Mouse (Mus musculus): ENCODE measurements around the gene Lhx2. TPM values are rescaled to one million over a fixed set of nuclear protein-coding genes. Genes with fewer than 3 reads are reported as not detected.

Lhx2 gene
- polyA plus RNA-seq (2015; fragmentation: Nextera tagmentation; extraction: Ambion mirVana) = 37.1 and 44.3 TPM in 2 replicates

DNA sequence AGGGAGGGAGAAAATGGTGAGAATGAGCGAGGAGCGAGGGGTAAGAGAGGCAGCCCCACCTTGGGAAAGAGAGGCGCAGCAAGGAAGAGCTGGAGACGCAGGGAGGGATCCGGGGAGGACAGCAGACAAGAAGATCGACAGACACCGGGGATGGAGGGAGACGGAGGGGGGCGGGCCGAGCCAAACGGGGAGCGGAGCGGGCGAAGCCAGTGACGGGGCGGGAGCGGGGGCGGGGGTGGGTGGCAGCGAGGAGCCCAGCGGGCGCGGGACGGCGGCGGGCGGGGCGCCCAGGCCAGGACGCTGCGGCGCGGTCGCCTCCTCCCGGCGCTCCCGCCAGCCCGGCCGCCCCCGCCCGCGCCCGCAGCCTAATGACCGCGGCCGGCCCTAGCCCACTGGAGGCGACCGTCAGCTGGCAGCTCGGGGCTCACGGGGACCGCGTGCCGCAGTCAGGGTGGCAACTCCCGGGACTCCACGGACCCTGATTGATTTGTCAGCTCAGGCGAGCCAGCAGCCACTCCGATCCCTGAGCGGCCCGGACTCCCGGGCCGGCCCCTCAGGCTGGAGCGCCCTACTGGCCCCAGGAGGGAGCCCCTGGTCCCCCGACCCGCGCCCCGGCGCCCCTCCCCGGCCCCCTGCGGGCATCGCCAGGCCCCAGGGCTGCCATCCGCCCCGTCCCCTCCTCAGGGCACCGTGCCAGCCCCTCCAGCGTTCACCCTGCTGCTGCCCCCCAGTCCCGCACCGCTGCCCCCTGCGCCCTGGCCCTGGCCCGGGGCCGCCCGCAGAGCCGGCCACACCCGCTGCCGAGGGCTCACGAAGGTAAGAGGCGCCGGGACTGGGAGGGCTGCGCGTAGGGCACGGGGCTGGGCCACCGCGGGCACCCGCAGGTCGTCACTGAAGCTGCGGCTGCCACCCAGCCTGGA, at the start of gene Lhx2:
TSS of gene Lhx2 (plus strand) at position 292 of the 920 bp plus-strand sequence.
- peak; percentile 64 for ATAC-seq

GRCm38 (mm10) chr2:38291526-38291925, 47.6 kb upstream of the Lhx2 start:
- Histone ChIP-seq H3K27me3 (ENCODE audit: control insufficient read depth, insufficient read depth, low read depth, low read length) (no peaks in the 10 kb centered on the region), H3K9ac (ENCODE audit: low read depth, low read length) (no peak overlapping the region), H3K4me2 (ENCODE audit: low read length) (no peak overlapping the region), H3K9me3 (replicated peaks; ENCODE audit: control insufficient read depth, low read length, poor library complexity, severe bottlenecking) (no peaks in the 10 kb centered on the region), H3K4me3 (ENCODE audit: low read depth, low read length) (no peak overlapping the region), H3K27ac (ENCODE audit: low read length) (no peak overlapping the region), H3K4me1 (ENCODE audit: control insufficient read depth, insufficient read depth, low read length) (no peaks in the 10 kb centered on the region), H3K36me3 (ENCODE audit: control insufficient read depth, insufficient read depth, low read length) (no peaks in the 10 kb centered on the region)
- WGBS = 81% methylated on average over 1 of the region's 1 CpGs
- no peak for ATAC-seq

More for the DNA sequence above, at the start of gene Lhx2:
- Histone ChIP-seq H3K9me3 (replicated peaks; ENCODE audit: control insufficient read depth, low read length, poor library complexity, severe bottlenecking) (no peaks in the 10 kb centered on the region), H3K4me1 (ENCODE audit: control insufficient read depth, insufficient read depth, low read length) (peaks cover 8% of the 10 kb centered on the region), H3K27me3 (ENCODE audit: control insufficient read depth, insufficient read depth, low read depth, low read length) (peaks cover 41% of the 10 kb centered on the region), H3K9ac (ENCODE audit: low read depth, low read length) (peak within 1 kb of the TSS; percentile 95), H3K36me3 (ENCODE audit: control insufficient read depth, insufficient read depth, low read length) (no peaks in the 10 kb centered on the region), H3K27ac (ENCODE audit: low read length) (peak within 1 kb of the TSS; percentile 97), H3K4me2 (ENCODE audit: low read length) (peak within 1 kb of the TSS; percentile 78), H3K4me3 (ENCODE audit: low read depth, low read length) (peak within 1 kb of the TSS; percentile 60)
- WGBS = under 1% methylated on average over 53 of the region's 92 CpGs

GRCm38 (mm10) chr2:38295939-38296338, 43.1 kb upstream of the Lhx2 start:
- Histone ChIP-seq H3K4me2 (ENCODE audit: low read length) (no peak overlapping the region), H3K27ac (ENCODE audit: low read length) (no peak overlapping the region), H3K36me3 (ENCODE audit: control insufficient read depth, insufficient read depth, low read length) (no peaks in the 10 kb centered on the region), H3K4me1 (ENCODE audit: control insufficient read depth, insufficient read depth, low read length) (no peaks in the 10 kb centered on the region), H3K9ac (ENCODE audit: low read depth, low read length) (no peak overlapping the region), H3K4me3 (ENCODE audit: low read depth, low read length) (no peak overlapping the region), H3K27me3 (ENCODE audit: control insufficient read depth, insufficient read depth, low read depth, low read length) (no peaks in the 10 kb centered on the region), H3K9me3 (replicated peaks; ENCODE audit: control insufficient read depth, low read length, poor library complexity, severe bottlenecking) (no peaks in the 10 kb centered on the region)
- no peak for ATAC-seq
- 93% methylated on average over 4 of the region's 4 CpGs for WGBS

- WGBS = 95% methylated on average over 2 of the region's 2 CpGs
- Histone ChIP-seq H3K4me2 (ENCODE audit: low read length) (no peak overlapping the region), H3K27ac (ENCODE audit: low read length) (no peak overlapping the region), H3K9ac (ENCODE audit: low read depth, low read length) (no peak overlapping the region), H3K36me3 (ENCODE audit: control insufficient read depth, insufficient read depth, low read length) (no peaks in the 10 kb centered on the region), H3K9me3 (replicated peaks; ENCODE audit: control insufficient read depth, low read length, poor library complexity, severe bottlenecking) (no peaks in the 10 kb centered on the region), H3K4me1 (ENCODE audit: control insufficient read depth, insufficient read depth, low read length) (no peaks in the 10 kb centered on the region), H3K4me3 (ENCODE audit: low read depth, low read length) (no peak overlapping the region), H3K27me3 (ENCODE audit: control insufficient read depth, insufficient read depth, low read depth, low read length) (no peaks in the 10 kb centered on the region)
- no peak for ATAC-seq
These were observed 38.1 kb upstream of the Lhx2 start for GRCm38 (mm10) chr2:38300941-38301340.

GRCm38 (mm10) chr2:38305152-38305551, 33.9 kb upstream of the Lhx2 start:
- no peak overlapping the region for H3K4me2 ChIP-seq (ENCODE audit: low read length)
- WGBS = 94% methylated on average over 1 of the region's 1 CpGs
- no peaks in the 10 kb centered on the region for H3K36me3 ChIP-seq (ENCODE audit: control insufficient read depth, insufficient read depth, low read length)
- no peak overlapping the region for H3K27ac ChIP-seq (ENCODE audit: low read length)
- ATAC-seq = no peak
- no peak overlapping the region for H3K4me3 ChIP-seq (ENCODE audit: low read depth, low read length)
- no peaks in the 10 kb centered on the region for H3K4me1 ChIP-seq (ENCODE audit: control insufficient read depth, insufficient read depth, low read length)
- H3K27me3 ChIP-seq (ENCODE audit: control insufficient read depth, insufficient read depth, low read depth, low read length) = no peaks in the 10 kb centered on the region
- no peaks in the 10 kb centered on the region for H3K9me3 ChIP-seq (replicated peaks; ENCODE audit: control insufficient read depth, low read length, poor library complexity, severe bottlenecking)
- H3K9ac ChIP-seq (ENCODE audit: low read depth, low read length) = no peak overlapping the region

- H3K27me3 ChIP-seq (ENCODE audit: control insufficient read depth, insufficient read depth, low read depth, low read length) = no peaks in the 10 kb centered on the region
- ATAC-seq = no peak
- no peak overlapping the region for H3K27ac ChIP-seq (ENCODE audit: low read length)
- H3K4me3 ChIP-seq (ENCODE audit: low read depth, low read length) = no peak overlapping the region
- no peaks in the 10 kb centered on the region for H3K36me3 ChIP-seq (ENCODE audit: control insufficient read depth, insufficient read depth, low read length)
- H3K4me2 ChIP-seq (ENCODE audit: low read length) = no peak overlapping the region
- 33% methylated on average over 3 of the region's 3 CpGs for WGBS
- H3K9ac ChIP-seq (ENCODE audit: low read depth, low read length) = no peak overlapping the region
- no peaks in the 10 kb centered on the region for H3K9me3 ChIP-seq (replicated peaks; ENCODE audit: control insufficient read depth, low read length, poor library complexity, severe bottlenecking)
- H3K4me1 ChIP-seq (ENCODE audit: control insufficient read depth, insufficient read depth, low read length) = peaks cover 4% of the 10 kb centered on the region; the same call in 1 of the 2 replicates
These were observed 26.2 kb upstream of the Lhx2 start for GRCm38 (mm10) chr2:38312921-38313320.

- Histone ChIP-seq H3K4me3 (ENCODE audit: low read depth, low read length) (no peak overlapping the region), H3K36me3 (ENCODE audit: control insufficient read depth, insufficient read depth, low read length) (no peaks in the 10 kb centered on the region), H3K4me1 (ENCODE audit: control insufficient read depth, insufficient read depth, low read length) (peaks cover 4% of the 10 kb centered on the region; the same call in 1 of the 2 replicates), H3K4me2 (ENCODE audit: low read length) (no peak overlapping the region), H3K9me3 (replicated peaks; ENCODE audit: control insufficient read depth, low read length, poor library complexity, severe bottlenecking) (no peaks in the 10 kb centered on the region), H3K27ac (ENCODE audit: low read length) (no peak overlapping the region), H3K9ac (ENCODE audit: low read depth, low read length) (no peak overlapping the region), H3K27me3 (ENCODE audit: control insufficient read depth, insufficient read depth, low read depth, low read length) (no peaks in the 10 kb centered on the region)
- 47% methylated on average over 3 of the region's 3 CpGs for WGBS
- no peak for ATAC-seq
These were observed 25.7 kb upstream of the Lhx2 start for GRCm38 (mm10) chr2:38313399-38313798.

- Histone ChIP-seq H3K27ac (ENCODE audit: low read length) (no peak overlapping the region), H3K4me2 (ENCODE audit: low read length) (no peak overlapping the region), H3K9me3 (replicated peaks; ENCODE audit: control insufficient read depth, low read length, poor library complexity, severe bottlenecking) (no peaks in the 10 kb centered on the region), H3K36me3 (ENCODE audit: control insufficient read depth, insufficient read depth, low read length) (no peaks in the 10 kb centered on the region), H3K9ac (ENCODE audit: low read depth, low read length) (no peak overlapping the region), H3K4me3 (ENCODE audit: low read depth, low read length) (no peak overlapping the region), H3K4me1 (ENCODE audit: control insufficient read depth, insufficient read depth, low read length) (no peaks in the 10 kb centered on the region), H3K27me3 (ENCODE audit: control insufficient read depth, insufficient read depth, low read depth, low read length) (peaks cover 5% of the 10 kb centered on the region; the same call in 1 of the 2 replicates)
- 90% methylated on average over 11 of the region's 11 CpGs for WGBS
- ATAC-seq = no peak
These were observed 20.0 kb upstream of the Lhx2 start for GRCm38 (mm10) chr2:38319086-38319485.

- no peak overlapping the region for H3K4me2 ChIP-seq (ENCODE audit: low read length)
- H3K36me3 ChIP-seq (ENCODE audit: control insufficient read depth, insufficient read depth, low read length) = no peaks in the 10 kb centered on the region
- no peak overlapping the region for H3K27ac ChIP-seq (ENCODE audit: low read length)
- no peak for ATAC-seq
- 72% methylated on average over 4 of the region's 4 CpGs for WGBS
- H3K4me3 ChIP-seq (ENCODE audit: low read depth, low read length) = no peak overlapping the region
- no peaks in the 10 kb centered on the region for H3K4me1 ChIP-seq (ENCODE audit: control insufficient read depth, insufficient read depth, low read length)
- no peak overlapping the region for H3K9ac ChIP-seq (ENCODE audit: low read depth, low read length)
- no peaks in the 10 kb centered on the region for H3K9me3 ChIP-seq (replicated peaks; ENCODE audit: control insufficient read depth, low read length, poor library complexity, severe bottlenecking)
- H3K27me3 ChIP-seq (ENCODE audit: control insufficient read depth, insufficient read depth, low read depth, low read length) = peaks cover 5% of the 10 kb centered on the region; the same call in 1 of the 2 replicates
These were observed 18.2 kb upstream of the Lhx2 start for GRCm38 (mm10) chr2:38320911-38321310.
